Mouse (Mus musculus): ENCODE measurements around the gene Mdfic.
"Not testable (repeated sequence)": the region's sequence is repeated elsewhere in the genome, so short reads cannot be mapped to it uniquely, and the experiment has no call there.

Gene Mdfic

DNA sequence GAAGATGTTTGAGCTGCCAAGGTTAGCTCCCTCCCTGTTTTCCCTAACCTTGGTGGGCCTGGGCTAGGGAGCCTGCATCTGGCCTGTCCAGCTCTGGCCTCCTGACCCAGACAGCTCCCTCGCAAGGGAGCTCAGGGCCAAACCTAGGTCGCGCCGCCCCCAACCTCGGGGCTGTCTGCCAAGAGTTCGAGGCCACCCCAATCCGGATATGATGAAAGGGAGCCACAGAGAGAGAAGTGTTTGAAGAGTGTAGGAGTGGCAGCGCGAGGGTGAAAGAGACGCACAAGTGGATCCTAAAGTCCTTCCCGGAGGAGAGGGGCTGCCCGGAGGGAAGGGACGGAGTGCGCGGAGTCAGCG lies at the start of gene Mdfic:
Gene Mdfic (plus strand): TSS at position 201 of the 357 bp plus-strand sequence.
- DNase-seq (ENCODE audit: low spot score in 2 of 2) = no peak

- DNase-seq (ENCODE audit: low spot score in 2 of 2) = no peak
Observed at GRCm38 (mm10) chr6:15671364-15671763, 49.1 kb upstream of the Mdfic start.

- DNase-seq (ENCODE audit: low spot score in 2 of 2) = no peak
Observed at GRCm38 (mm10) chr6:15710080-15710479, 10.4 kb upstream of the Mdfic start.

GRCm38 (mm10) chr6:15710706-15711105 lies 9.8 kb upstream of the Mdfic start:
- DNase-seq (ENCODE audit: low spot score in 2 of 2) = no peak

DNA sequence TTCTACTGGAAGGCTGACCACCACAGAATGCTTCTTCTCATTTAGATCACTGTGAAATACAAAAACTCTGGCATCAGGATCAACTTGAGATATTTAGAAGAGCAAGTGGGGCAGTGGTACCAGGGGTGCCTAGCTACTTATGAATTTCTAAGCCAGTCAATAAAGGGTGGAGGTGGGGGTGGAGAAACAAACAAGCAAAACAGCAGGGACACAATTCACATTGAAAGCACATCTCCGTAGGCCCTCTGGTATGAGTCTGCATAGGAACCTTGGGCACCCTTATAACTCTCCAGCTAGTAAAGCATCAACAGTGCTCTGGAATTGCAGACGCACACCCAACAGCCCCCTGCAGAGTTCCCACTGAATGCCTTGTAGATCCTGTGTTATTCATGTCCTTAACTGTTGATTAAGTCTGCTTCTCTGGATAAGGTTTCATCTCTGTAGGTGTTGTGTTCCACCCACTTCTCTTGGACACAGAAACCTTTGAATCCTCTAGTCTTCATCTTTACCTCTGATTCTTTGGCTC lies 7.5 kb upstream of the Mdfic start:
- no peak for DNase-seq (ENCODE audit: low spot score in 2 of 2)

DNA sequence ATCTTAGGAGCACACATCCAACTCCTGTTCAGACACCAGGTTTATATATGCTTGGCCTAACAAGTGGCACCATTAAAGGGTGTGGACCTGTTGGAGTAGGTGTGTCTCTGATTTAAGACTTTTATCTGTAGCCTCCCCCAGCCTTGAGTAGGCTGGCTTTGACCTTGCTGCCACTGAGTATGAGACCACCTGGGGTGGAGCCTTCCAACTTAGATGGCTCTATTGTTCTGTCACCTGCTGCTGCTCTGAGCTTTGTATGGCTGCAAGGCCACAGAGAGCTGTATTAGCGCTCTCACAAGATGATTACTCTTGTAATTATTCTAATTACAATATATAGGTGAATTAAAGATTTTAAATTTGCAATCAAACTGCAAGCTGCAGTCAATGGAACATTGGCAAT lies 6.4 kb upstream of the Mdfic start:
- DNase-seq (ENCODE audit: low spot score in 2 of 2) = not testable (repeated sequence)

DNA sequence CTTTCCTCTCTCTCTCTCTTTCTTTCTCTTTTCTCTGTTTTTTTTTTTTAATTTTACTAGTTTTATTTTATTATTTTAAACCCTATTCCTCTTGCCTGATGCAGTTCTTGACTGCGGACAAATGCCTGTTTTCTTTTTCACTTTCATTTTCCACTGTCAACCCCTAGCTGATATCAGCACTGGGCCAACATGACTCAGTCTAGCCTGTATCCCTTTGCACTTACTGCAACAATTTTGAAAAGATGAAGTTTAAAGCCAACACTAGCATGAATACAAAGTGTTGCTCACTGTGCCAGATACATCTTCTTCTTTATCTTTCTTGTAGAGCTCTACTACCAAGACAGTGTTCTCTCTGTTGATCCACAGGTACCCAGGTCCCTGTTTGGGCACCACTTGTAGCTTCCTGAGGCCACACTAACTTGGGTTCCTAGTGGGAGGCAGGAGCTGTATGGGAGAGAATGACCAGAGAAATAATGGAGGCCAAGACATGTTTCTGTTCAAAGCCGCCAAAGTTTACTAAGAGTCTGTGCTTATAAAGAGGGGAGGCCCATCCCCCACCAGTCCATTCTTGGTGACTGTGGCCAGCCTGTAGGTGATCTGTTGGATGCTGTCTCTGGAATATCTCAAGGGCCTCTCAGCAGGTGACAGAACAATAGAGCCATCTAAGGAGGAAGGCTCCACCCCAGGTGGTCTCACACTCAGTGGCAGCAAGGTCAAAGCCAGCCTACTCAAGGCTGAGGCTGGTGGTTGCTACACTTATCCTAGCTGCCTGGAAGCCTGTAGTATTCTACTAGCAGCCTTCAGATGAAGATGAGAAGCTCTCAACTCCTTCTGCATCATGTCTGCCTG lies 5.2 kb upstream of the Mdfic start:
- DNase-seq (ENCODE audit: low spot score in 2 of 2) = no peak

DNA sequence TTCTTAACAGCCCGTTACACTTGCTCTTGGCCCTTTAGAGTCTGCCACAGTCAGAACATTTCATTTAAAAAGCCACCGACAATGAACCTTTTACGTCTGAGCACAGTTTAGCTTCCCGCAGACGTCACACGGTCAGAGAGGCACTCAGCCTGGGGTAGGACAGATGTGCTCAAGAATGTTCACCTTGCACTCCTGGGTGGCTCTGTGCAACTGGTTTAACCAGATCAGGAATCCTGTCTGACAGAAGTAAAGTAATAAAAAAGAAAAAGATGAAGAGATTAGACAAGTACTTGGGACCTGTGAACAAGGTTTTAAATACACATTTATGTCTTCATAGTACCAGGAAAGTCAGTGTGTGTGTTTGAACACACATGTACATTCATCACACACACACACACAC lies 542 bp upstream of the Mdfic start:
- DNase-seq (ENCODE audit: low spot score in 2 of 2) = no peak

DNA sequence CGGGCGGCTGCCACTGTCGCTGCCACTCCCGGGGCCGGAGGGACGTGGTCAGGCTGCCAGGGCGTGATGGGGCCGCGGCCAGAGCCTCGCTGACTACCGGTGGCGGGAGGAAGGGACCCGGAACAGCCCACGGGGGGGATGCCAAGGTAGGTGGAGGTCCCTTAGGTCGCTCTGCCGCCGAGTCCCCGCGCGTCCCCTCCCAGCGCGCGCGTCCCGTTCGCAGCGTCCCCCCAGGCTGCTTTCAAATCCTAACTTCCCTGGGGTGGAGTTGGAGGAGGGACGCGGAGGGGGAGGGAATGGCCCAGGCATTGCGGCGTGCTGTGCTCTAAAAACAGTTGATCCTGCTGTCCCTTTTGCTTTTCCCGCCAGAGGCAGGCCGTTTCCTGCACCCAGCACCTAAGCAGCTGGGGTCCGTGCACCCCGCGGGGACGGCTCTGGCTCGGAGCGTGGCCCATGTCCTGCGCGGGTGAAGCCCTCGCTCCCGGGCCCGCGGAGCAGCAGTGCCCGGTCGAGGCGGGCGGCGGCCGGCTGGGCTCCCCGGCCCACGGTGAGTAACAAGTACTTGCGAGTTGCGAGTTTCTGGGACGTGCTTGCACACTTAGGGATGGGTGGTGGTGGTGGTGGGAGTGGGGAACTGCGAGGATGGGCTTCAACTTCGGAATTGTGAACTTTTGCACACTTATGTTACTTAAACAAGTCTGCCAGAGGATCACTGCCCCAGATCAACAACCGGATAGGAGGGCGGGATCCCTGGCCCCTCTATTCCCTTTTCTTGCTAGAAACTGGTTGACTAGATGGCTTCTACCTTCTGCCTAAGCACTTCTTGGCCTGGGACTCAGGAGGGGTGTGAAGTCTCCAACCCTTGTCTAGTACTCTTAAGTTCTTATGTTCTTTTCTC lies 606 bp downstream of the Mdfic start:
- no peak for DNase-seq (ENCODE audit: low spot score in 2 of 2)

DNA sequence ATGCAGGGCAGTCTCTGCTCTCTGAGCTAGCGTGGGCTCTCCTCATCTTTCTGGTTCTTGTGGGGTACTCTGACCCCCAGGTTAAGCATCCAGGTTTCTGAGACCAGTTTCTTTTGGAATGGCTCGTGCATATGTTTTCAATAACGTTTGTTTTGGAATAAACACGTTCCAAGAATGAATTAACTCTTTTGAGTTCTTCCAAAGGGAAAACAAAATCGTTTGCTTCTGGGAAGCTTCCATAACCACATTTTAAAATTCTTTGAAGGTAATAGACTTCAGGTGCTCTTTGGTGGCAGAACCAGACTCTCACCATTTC lies 1.2 kb downstream of the Mdfic start:
- no peak for DNase-seq (ENCODE audit: low spot score in 2 of 2)

- DNase-seq (ENCODE audit: low spot score in 2 of 2) = not testable (repeated sequence)
Observed at GRCm38 (mm10) chr6:15722631-15723030, 2.2 kb downstream of the Mdfic start.

DNA sequence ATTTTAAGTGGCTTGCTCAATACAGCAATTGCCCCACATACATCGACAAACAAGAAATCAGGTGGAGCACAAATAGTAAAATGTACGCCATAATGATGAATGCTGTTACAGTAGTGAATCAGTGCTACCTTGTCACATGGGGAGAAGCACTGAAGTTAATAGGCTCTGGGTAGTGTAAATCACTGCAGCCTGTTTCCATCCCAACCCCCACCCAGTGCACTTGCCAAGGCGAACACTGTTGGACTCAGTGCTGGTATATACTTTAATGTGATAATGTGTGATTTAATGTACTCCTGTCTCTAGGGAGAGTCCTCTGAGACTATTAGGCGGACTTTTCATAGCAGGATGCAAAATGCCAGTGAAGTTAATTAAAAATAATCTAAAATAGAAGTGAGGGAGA lies 3.8 kb downstream of the Mdfic start:
- DNase-seq (ENCODE audit: low spot score in 2 of 2) = no peak

DNA sequence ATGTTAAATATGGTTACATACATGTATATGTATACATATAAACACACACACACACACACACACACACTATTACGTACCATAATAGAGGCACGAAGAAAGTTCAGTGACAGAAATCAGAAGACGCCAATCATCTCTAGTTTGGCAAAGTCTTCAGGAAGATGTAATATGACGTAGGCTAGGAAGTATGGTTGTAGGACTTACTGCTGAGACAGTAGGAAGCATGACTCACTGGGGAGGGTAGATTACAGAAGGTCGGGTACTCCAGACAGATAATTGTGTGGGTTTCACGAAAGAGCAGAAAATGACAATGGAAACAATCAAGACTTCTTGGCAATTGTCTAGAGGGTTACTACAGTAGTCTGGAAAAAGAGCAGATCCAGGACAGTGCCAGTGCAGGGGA lies 6.0 kb downstream of the Mdfic start:
- DNase-seq (ENCODE audit: low spot score in 2 of 2) = no peak

GRCm38 (mm10) chr6:15727681-15728410 lies 7.4 kb downstream of the Mdfic start:
- DNase-seq (ENCODE audit: low spot score in 2 of 2) = no peak

- no peak for DNase-seq (ENCODE audit: low spot score in 2 of 2)
Observed at GRCm38 (mm10) chr6:15728844-15729577, 8.6 kb downstream of the Mdfic start.

GRCm38 (mm10) chr6:15730258-15730657 lies 9.8 kb downstream of the Mdfic start:
- DNase-seq (ENCODE audit: low spot score in 2 of 2) = no peak

GRCm38 (mm10) chr6:15730666-15731065 lies 10.2 kb downstream of the Mdfic start:
- DNase-seq (ENCODE audit: low spot score in 2 of 2) = no peak

DNA sequence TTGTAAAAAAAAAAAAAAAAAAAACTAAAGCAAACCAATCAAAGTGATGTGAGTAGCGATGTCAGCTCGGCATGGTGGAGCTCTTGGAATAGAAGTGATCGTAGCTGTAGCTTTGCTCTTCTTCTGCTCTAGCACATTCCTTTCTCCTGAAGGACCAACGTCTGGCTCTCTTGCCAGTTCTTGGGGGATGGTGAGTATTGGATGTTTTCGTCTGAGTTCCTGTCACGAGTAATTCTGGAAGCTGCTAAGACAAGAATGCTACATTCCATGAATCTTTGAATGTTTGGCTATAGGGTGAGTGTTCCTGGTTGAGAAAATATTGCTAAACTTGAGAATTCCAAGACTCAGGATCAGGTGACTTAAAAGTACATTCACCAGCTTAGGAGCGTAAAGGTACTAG lies 11.0 kb downstream of the Mdfic start:
- no peak for DNase-seq (ENCODE audit: low spot score in 2 of 2)

GRCm38 (mm10) chr6:15737312-15737911 lies 17.0 kb downstream of the Mdfic start:
- no peak for DNase-seq (ENCODE audit: low spot score in 2 of 2)

DNA sequence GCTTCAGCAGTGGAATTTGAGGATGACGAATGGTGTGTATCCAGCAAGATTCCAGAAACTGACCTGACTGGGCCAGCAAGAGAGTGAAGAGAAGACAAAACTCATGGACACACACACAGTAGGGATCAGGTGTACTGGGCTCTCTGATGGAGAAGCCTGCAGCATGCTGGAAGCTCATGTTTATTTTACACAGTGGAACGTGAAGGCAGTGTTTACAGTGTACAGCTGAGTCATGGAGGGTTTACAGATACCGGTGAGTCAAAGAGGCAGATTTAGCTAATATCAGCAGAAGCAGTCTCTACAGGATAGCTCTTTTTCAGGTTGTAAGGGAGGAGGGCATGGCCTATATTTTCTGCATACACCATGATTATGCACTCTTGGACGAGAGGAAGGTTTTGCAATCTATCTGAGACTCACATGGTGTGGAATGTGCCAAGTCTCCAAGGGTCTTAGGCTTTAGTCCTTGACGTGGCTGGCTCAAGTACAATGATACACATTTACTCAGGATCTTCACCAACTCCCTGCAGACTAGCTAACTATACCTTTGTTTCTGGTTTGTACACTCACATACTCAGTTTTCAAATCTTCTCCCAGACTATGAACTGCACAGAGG lies 18.0 kb downstream of the Mdfic start:
- DNase-seq (ENCODE audit: low spot score in 2 of 2) = no peak

DNA sequence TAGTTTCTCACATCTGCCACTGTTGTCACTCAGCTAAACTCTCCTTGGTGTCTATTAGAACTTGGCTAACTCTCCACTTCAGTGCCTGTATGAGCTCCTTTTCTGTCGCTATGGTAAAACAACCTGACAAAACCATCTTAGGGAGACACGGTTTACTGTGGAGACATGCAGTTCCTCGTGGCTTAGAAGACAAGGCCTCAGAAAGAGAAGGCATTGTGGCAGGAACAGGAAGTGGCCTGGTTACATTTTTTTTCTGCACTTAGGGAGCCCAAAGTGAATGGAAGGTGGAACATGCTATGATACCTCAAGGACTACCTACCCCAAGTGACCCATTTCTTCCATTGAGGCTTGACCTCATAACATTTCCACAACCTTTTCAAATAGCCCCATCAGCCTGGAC lies 18.7 kb downstream of the Mdfic start:
- DNase-seq (ENCODE audit: low spot score in 2 of 2) = no peak

All from right cerebral cortex, postnatal 36 days (tissue).